Comparison of ENCODE assay signal across 28 mouse cellular contexts in genomic region chr12:21130274-21130823, GRCm38 (mm10).
DNase-seq lines count a peak whose midpoint lies in the region; ATAC-seq lines count a peak whose summit lies in the region.
"Had no signal": no experiment of that assay in that cellular context is flagged by ENCODE, and none has a peak within 500 bp of the region (broad histone marks: within the 10 kb centered on the region; RNA-seq: fewer than 3 reads in every experiment).

No protein-coding gene starts in this region.

- 0 out of 2 replicates have a peak overlapping the region, but pooled peaks have one; percentile 2 for H3K4me2 ChIP-seq in heart, embryonic 12.5 days
- no peak overlapping the region for H3K4me2 ChIP-seq in lung, embryonic 15.5 days
- H3K4me2 ChIP-seq in liver, embryonic 12.5 days, result peak overlapping the region; percentile 2; the same call in 1 of the 2 replicates
- H3K4me2 ChIP-seq in hindbrain, embryonic 13.5 days, result no peak overlapping the region
- H3K4me2 ChIP-seq: embryonic facial prominence, embryonic 15.5 days; forebrain, embryonic 15.5 days; hindbrain, embryonic 15.5 days; limb, embryonic 15.5 days; neural tube, embryonic 15.5 days; stomach, embryonic 15.5 days had no signal

- H3K4me1 ChIP-seq in heart, embryonic 12.5 days (replicated peaks), result peaks cover 91% of the 10 kb centered on the region
- peaks cover 38% of the 10 kb centered on the region for H3K4me1 ChIP-seq in lung, embryonic 15.5 days
- H3K4me1 ChIP-seq in liver, embryonic 12.5 days, result peaks cover 82% of the 10 kb centered on the region
- H3K4me1 ChIP-seq in hindbrain, embryonic 13.5 days (replicated peaks), result peaks cover 91% of the 10 kb centered on the region

- no peak overlapping the region for H3K27ac ChIP-seq in heart, embryonic 12.5 days (ENCODE audit: poor library complexity, severe bottlenecking)
- H3K27ac ChIP-seq in lung, embryonic 15.5 days, result 0 out of 2 replicates have a peak overlapping the region, but pooled peaks have one; percentile 13
- no peak overlapping the region for H3K27ac ChIP-seq in liver, embryonic 12.5 days
- no peak overlapping the region for H3K27ac ChIP-seq in hindbrain, embryonic 13.5 days
- H3K27ac ChIP-seq: embryonic facial prominence, embryonic 10.5 days; embryonic facial prominence, embryonic 15.5 days; forebrain, embryonic 15.5 days; hindbrain, embryonic 15.5 days; limb, embryonic 10.5 days; limb, embryonic 15.5 days; neural tube, embryonic 15.5 days; stomach, embryonic 15.5 days had no signal

- WGBS in heart, embryonic 12.5 days, result 50% methylated on average over 10 of the region's 10 CpGs
- WGBS in lung, embryonic 15.5 days, result 72% methylated on average over 10 of the region's 10 CpGs
- 18% methylated on average over 10 of the region's 10 CpGs for WGBS in liver, embryonic 12.5 days (ENCODE audit: insufficient replicate concordance)
- WGBS in hindbrain, embryonic 13.5 days, result 72% methylated on average over 10 of the region's 10 CpGs

- H3K9me3 ChIP-seq in heart, embryonic 12.5 days (replicated peaks), result no peaks in the 10 kb centered on the region
- H3K9me3 ChIP-seq in lung, embryonic 15.5 days, result no peaks in the 10 kb centered on the region
- H3K9me3 ChIP-seq in liver, embryonic 12.5 days (replicated peaks), result no peaks in the 10 kb centered on the region
- H3K9me3 ChIP-seq in hindbrain, embryonic 13.5 days, result no peaks in the 10 kb centered on the region
- H3K9me3 ChIP-seq: embryonic facial prominence, embryonic 10.5 days; embryonic facial prominence, embryonic 15.5 days; forebrain, embryonic 15.5 days; hindbrain, embryonic 15.5 days; limb, embryonic 10.5 days; limb, embryonic 15.5 days; neural tube, embryonic 15.5 days; stomach, embryonic 15.5 days had no signal

- no peak overlapping the region for H3K4me3 ChIP-seq in heart, embryonic 12.5 days
- no peak overlapping the region for H3K4me3 ChIP-seq in lung, embryonic 15.5 days
- H3K4me3 ChIP-seq in liver, embryonic 12.5 days, result no peak overlapping the region
- no peak overlapping the region for H3K4me3 ChIP-seq in hindbrain, embryonic 13.5 days
- H3K4me3 ChIP-seq: embryonic facial prominence, embryonic 10.5 days; embryonic facial prominence, embryonic 15.5 days; forebrain, embryonic 15.5 days; hindbrain, embryonic 15.5 days; limb, embryonic 10.5 days; limb, embryonic 15.5 days; neural tube, embryonic 15.5 days; stomach, embryonic 15.5 days had no signal

- H3K36me3 ChIP-seq in heart, embryonic 12.5 days, result no peaks in the 10 kb centered on the region
- no peaks in the 10 kb centered on the region for H3K36me3 ChIP-seq in lung, embryonic 15.5 days
- H3K36me3 ChIP-seq in liver, embryonic 12.5 days, result no peaks in the 10 kb centered on the region
- H3K36me3 ChIP-seq in hindbrain, embryonic 13.5 days, result no peaks in the 10 kb centered on the region
- H3K36me3 ChIP-seq: embryonic facial prominence, embryonic 10.5 days; embryonic facial prominence, embryonic 15.5 days; forebrain, embryonic 15.5 days; G1E; hindbrain, embryonic 15.5 days; limb, embryonic 15.5 days; neural tube, embryonic 15.5 days; stomach, embryonic 15.5 days had no signal

- DNase-seq in heart, adult 11 months, result no peak
- DNase-seq in lung, postnatal 4 days, result no peak
- no peak for DNase-seq in ovary, postnatal 14 days (ENCODE audit: low spot score)
- DNase-seq: adrenal gland, postnatal 14 days; cerebellum, postnatal 10 days; heart, postnatal 10 days; kidney, adult 11 months; kidney, postnatal 25 days; lung, adult 2 months; lung, postnatal 14 days; midbrain, embryonic 14.5 days; right cerebral cortex, postnatal 25 days; thymus, postnatal 14 days had no signal

- H3K9ac ChIP-seq in heart, embryonic 12.5 days, result peak overlapping the region; percentile 19; the same call in 1 of the 2 replicates
- no peak overlapping the region for H3K9ac ChIP-seq in lung, embryonic 15.5 days
- no peak overlapping the region for H3K9ac ChIP-seq in liver, embryonic 12.5 days
- H3K9ac ChIP-seq in hindbrain, embryonic 13.5 days, result no peak overlapping the region
- H3K9ac ChIP-seq: embryonic facial prominence, embryonic 15.5 days; forebrain, embryonic 15.5 days; hindbrain, embryonic 15.5 days; limb, embryonic 15.5 days; neural tube, embryonic 15.5 days; stomach, embryonic 15.5 days had no signal

- ATAC-seq in heart, embryonic 12.5 days (ENCODE audit: insufficient number of reproducible peaks, low FRiP score), result no peak
- no peak for ATAC-seq in lung, embryonic 15.5 days (ENCODE audit: borderline replicate concordance, extremely low read depth, low FRiP score, low TSS enrichment)
- peak; percentile 49 for ATAC-seq in liver, embryonic 12.5 days
- peak; percentile 73 for ATAC-seq in megakaryocyte-erythroid progenitor cell, adult 5-6 weeks (replicated peaks; ENCODE audit: low FRiP score, low TSS enrichment, poor library complexity, severe bottlenecking)
- ATAC-seq in hindbrain, embryonic 13.5 days (ENCODE audit: low FRiP score), result no peak
- ATAC-seq: forebrain, embryonic 15.5 days; inflammation-experienced regulatory T-cells, adult 6 months had no signal

- no peaks in the 10 kb centered on the region for H3K27me3 ChIP-seq in heart, embryonic 12.5 days (replicated peaks)
- H3K27me3 ChIP-seq in lung, embryonic 15.5 days, result no peaks in the 10 kb centered on the region
- H3K27me3 ChIP-seq in liver, embryonic 12.5 days (replicated peaks), result no peaks in the 10 kb centered on the region
- no peaks in the 10 kb centered on the region for H3K27me3 ChIP-seq in hindbrain, embryonic 13.5 days
- H3K27me3 ChIP-seq: embryonic facial prominence, embryonic 15.5 days; forebrain, embryonic 15.5 days; hindbrain, embryonic 15.5 days; limb, embryonic 15.5 days; neural tube, embryonic 15.5 days; stomach, embryonic 15.5 days had no signal

Comparison
In these comparisons a context has a peak if more than half of its experiments do, and no peak if none do; other contexts are left out.
1. ATAC-seq: peak in liver, embryonic 12.5 days (single experiment) and megakaryocyte-erythroid progenitor cell, adult 5-6 weeks (single experiment); none in heart, embryonic 12.5 days (single experiment), lung, embryonic 15.5 days (single experiment) and hindbrain, embryonic 13.5 days (single experiment).
2. H3K4me2 ChIP-seq: peak in heart, embryonic 12.5 days (single experiment) and liver, embryonic 12.5 days (single experiment); none in lung, embryonic 15.5 days (single experiment) and hindbrain, embryonic 13.5 days (single experiment).